Mouse (Mus musculus) heart, adult 2 months (tissue): ENCODE measurements around the gene Armc10.

Experiments used
- CTCF ChIP-seq: fragments of 200-600 bp; IDR thresholded peaks from 2 replicates; pipeline ENCODE4 v1.8.1; 2022; ENCODE audit warnings: antibody characterized with exemption, mild to moderate bottlenecking, moderate library complexity
- EP300 ChIP-seq: fragments of 200-500 bp; IDR thresholded peaks from 2 replicates; pipeline ENCODE4 v1.6.1; 2011; ENCODE audit warnings: low read depth, low read length, control low read depth; ENCODE audit not compliant: insufficient read depth
- POLR2A ChIP-seq: fragments of 200-500 bp; IDR thresholded peaks from 2 replicates; pipeline ENCODE4 v1.6.1; 2011; ENCODE audit warnings: mild to moderate bottlenecking, low read depth, low read length, control low read depth; ENCODE audit not compliant: insufficient read depth

DNA sequence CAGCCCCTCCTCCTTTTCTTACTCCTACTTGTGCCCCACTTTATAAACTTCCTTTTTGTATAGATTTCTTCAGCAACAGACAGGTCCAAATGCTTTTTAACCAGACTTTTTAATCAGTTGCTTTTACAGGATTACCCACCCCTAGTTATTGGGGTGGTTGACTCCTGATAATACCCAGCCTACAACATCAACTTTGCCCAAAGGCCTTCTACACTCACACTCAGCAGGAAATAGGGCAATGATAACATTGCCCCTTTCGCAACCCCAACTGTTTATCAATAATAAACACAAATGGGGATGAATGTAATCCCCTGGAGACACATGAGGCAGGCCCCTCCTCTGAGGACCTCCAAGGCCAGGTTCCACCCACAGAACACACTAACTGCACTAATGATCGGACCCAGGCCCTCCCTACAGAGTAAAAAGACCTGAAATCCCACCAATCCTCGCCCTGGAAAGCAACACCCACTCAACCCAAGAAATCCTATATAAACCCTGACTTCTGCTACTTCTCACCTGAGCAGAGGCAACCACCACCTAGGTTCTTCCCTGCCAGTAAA lies 29.1 kb upstream of the Armc10 start:
- TF ChIP-seq POLR2A = no peak
- no peak for TF ChIP-seq CTCF
- TF ChIP-seq EP300 = no peak
